Mouse (Mus musculus): ENCODE results near the gene Csdc2.

Gene Csdc2

GRCm38 (mm10) chr15:81989371-81990062 is 53.0 kb downstream of the Csdc2 start:
- DNase-seq (ENCODE audit: low read depth, low spot score) = peak; percentile 86

- no peak for DNase-seq (ENCODE audit: low read depth, low spot score)
These were observed 54.0 kb downstream of the Csdc2 start for GRCm38 (mm10) chr15:81990549-81990948.

GRCm38 (mm10) chr15:81993992-81994391 is 57.4 kb downstream of the Csdc2 start:
- DNase-seq (ENCODE audit: low read depth, low spot score) = no peak
